Mouse (Mus musculus) heart, postnatal 0 days (tissue): ENCODE results near the gene Slc39a11.

Experiments used
- CTCF ChIP-seq: IDR thresholded peaks from 2 replicates; pipeline ENCODE4 v1.5.1; 2016; ENCODE audit warnings: antibody characterized with exemption, control low read depth, low read depth
- EP300 ChIP-seq: IDR thresholded peaks from 2 replicates; pipeline ENCODE4 v1.6.1; 2016; ENCODE audit warnings: antibody characterized with exemption, low read depth

GRCm38 (mm10) chr11:113537199-113537586 is 112.7 kb downstream of the Slc39a11 start:
- TF ChIP-seq EP300 (no peak), CTCF (no peak)
